Mouse (Mus musculus): ENCODE results near the gene AI837181. TPM values are rescaled to one million over a fixed set of nuclear protein-coding genes. Genes with fewer than 3 reads are reported as not detected.
"Not testable (repeated sequence)": the region's sequence is repeated elsewhere in the genome, so short reads cannot be mapped to it uniquely, and the experiment has no call there.

The AI837181 gene
- polyA plus RNA-seq (2016; fragmentation: Nextera tagmentation; extraction: Ambion mirVana) = 21.8 and 24.0 TPM in 2 replicates

DNA sequence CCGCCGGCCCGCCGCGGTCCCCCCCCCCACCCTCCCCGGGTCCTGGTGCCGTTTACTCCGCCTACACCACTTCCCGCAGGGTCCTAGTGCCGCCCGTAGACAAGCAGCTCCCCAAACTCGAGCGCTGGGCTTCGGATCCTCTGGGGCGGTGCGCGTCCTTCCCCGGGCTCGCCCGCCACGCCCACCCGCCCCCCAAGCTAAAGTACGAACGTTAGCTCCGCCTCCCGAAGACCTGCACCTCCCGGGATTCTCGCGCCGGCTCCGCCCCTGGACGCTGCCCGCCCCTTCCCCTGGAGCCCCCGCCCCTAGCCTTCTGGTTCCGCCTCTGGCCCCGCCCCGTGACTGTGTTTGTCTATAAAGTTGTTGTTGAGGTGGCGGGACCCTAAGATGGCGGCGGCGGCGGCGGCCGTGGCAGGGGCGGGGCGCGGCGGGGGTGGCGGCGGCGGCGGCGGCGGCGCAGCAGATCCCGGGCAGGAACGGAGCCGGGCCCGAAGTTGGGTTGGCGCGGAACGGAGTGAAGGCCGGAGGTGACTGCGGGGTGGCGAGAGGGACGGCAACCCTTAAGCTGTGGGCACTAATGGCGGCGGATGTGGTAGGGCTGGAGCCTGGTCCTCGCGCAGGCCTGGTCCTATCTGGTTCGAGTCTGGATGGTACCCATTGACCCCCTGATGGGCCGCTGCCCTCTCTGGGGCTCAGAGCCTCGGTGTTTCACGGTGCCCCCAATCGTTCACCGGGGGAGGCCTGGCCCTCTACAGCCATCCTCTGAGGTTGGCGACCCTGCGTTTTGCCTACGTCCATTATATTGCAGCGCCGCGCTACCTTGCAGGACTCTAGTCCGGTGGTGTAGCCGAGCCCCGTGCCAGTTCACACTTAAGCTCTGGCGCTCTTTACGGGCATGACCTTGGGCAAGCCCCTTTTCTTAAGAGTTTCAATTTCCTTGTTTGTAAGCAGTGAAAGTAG is at the start of gene AI837181, which contains the start of gene Drap1:
AI837181 (plus strand) TSS at position 363 of the 960 bp plus-strand sequence.
Drap1 (minus strand) TSS at position 198 of the 960 bp plus-strand sequence.
- no peaks in the 10 kb centered on the region for H3K9me3 ChIP-seq (replicated peaks)
- 1% methylated on average over 60 of the region's 87 CpGs for WGBS (ENCODE audit: insufficient replicate concordance)
- H3K4me1 ChIP-seq = peaks cover 39% of the 10 kb centered on the region
- no peaks in the 10 kb centered on the region for H3K27me3 ChIP-seq (replicated peaks)
- H3K27ac ChIP-seq = peak within 1 kb of the TSS; percentile 89
- H3K4me3 ChIP-seq = peak within 1 kb of the TSS; percentile 78
- H3K36me3 ChIP-seq = peaks cover 46% of the 10 kb centered on the region
- peak within 1 kb of the TSS; percentile 95 for H3K4me2 ChIP-seq
- H3K9ac ChIP-seq = peak within 1 kb of the TSS; percentile 90
- ATAC-seq = peak; percentile 87

DNA sequence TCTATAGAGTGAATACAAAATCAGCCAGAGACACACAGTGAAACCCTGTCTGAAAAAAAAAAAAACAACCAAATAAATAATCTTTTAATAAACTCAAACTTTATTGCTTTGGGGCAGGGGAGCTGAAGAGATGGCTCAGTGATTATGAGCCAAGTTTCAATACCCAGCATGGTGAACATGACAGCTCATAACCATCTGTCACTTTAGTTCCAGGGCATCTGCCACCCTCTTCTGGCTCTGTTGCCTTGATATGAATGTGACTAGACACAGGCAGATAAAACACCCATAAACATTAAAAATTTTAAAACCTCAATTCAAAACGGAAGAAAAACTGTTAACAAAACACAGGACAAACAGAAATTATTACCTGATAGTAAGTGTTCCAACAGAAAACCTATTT is 47.5 kb upstream of the AI837181 start:
- no peak overlapping the region for H3K4me3 ChIP-seq
- 72% methylated on average over 1 of the region's 1 CpGs for WGBS (ENCODE audit: insufficient replicate concordance)

DNA sequence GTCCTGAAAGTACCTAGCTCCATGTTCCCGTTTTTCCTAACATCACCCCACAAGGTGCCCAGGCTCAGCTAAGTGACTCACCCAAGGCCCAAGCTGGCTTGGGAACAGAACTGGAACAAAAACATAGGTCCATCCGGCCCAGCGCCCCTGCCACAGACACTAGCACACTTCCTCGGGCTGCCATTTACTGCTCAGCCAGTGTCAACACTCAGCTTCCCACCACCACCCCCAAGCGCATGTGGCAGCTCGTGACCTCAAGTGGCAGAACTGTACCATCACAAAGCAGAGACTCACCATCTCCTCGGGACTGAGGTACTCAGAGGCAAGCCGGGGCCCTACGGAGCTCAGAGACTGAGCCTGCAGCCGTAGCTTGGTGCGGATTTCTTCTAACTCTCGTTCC is 41.6 kb upstream of the AI837181 start:
- Histone ChIP-seq H3K4me1 (peaks cover 19% of the 10 kb centered on the region), H3K4me3 (no peak overlapping the region), H3K27me3 (replicated peaks) (no peaks in the 10 kb centered on the region), H3K9ac (no peak overlapping the region), H3K9me3 (replicated peaks) (no peaks in the 10 kb centered on the region), H3K27ac (no peak overlapping the region), H3K36me3 (peaks cover 84% of the 10 kb centered on the region), H3K4me2 (no peak overlapping the region)
- no peak for ATAC-seq
- 87% methylated on average over 12 of the region's 12 CpGs for WGBS (ENCODE audit: insufficient replicate concordance)

More for the DNA sequence above, 47.5 kb upstream of the AI837181 start:
- ATAC-seq = no peak
- Histone ChIP-seq H3K9ac (no peak overlapping the region), H3K4me2 (no peak overlapping the region), H3K27me3 (replicated peaks) (no peaks in the 10 kb centered on the region), H3K27ac (no peak overlapping the region), H3K9me3 (replicated peaks) (no peaks in the 10 kb centered on the region), H3K36me3 (peaks cover 65% of the 10 kb centered on the region), H3K4me1 (no peaks in the 10 kb centered on the region)

DNA sequence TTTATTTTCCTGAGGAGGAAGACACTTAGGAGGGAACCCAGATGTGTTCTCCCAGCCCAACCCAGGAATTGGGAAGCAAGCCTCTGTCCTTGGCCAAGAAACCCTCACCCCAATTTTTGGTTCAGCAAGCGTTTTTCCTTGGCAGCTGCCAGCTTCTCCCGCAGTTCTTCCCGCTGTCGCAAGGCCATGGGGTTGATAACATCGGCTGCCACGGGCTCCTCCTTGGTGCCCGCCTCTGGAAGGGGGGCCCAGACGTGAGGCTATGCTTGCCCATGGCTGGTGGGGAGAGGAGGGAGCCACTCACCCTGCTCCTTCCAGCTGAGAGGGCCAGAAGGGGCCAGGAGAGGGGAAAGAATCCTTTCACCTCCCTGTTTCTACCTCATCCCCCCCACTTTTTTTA is 40.2 kb upstream of the AI837181 start:
- no peak for ATAC-seq
- Histone ChIP-seq H3K4me2 (no peak overlapping the region), H3K27me3 (replicated peaks) (no peaks in the 10 kb centered on the region), H3K27ac (no peak overlapping the region), H3K9me3 (replicated peaks) (no peaks in the 10 kb centered on the region), H3K4me3 (no peak overlapping the region), H3K4me1 (peaks cover 27% of the 10 kb centered on the region), H3K36me3 (peaks cover 70% of the 10 kb centered on the region), H3K9ac (no peak overlapping the region)
- WGBS (ENCODE audit: insufficient replicate concordance) = 86% methylated on average over 8 of the region's 8 CpGs

DNA sequence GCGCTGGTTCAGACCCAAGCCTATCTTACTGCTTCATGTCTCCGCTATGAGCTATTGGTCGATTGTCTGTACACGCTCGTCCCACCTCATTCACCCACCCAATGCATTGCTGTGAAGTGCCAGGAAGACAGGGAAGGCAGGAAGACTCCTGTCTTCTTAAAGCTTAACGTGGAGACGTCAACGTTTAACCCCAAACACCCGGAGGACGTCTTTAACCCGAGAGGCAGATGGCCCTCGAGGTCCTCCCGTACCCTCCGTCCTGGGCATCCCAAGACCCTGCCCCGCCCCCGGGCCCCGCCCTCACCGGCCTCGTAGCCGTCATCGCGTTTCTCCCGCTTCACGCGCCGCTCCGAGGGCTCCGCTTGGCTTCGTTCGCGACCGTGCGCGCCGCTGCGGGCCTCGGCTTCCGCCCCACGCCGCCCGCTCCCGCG is 36.9 kb upstream of the AI837181 start:
- ATAC-seq = peak; percentile 50
- Histone ChIP-seq H3K4me1 (peaks cover 38% of the 10 kb centered on the region), H3K4me3 (peak overlapping the region; percentile 98), H3K36me3 (peaks cover 37% of the 10 kb centered on the region), H3K4me2 (peak overlapping the region; percentile 79), H3K9ac (peak overlapping the region; percentile 95), H3K9me3 (replicated peaks) (no peaks in the 10 kb centered on the region), H3K27me3 (replicated peaks) (no peaks in the 10 kb centered on the region), H3K27ac (peak overlapping the region; percentile 88)
- under 1% methylated on average over 43 of the region's 43 CpGs for WGBS (ENCODE audit: insufficient replicate concordance)

DNA sequence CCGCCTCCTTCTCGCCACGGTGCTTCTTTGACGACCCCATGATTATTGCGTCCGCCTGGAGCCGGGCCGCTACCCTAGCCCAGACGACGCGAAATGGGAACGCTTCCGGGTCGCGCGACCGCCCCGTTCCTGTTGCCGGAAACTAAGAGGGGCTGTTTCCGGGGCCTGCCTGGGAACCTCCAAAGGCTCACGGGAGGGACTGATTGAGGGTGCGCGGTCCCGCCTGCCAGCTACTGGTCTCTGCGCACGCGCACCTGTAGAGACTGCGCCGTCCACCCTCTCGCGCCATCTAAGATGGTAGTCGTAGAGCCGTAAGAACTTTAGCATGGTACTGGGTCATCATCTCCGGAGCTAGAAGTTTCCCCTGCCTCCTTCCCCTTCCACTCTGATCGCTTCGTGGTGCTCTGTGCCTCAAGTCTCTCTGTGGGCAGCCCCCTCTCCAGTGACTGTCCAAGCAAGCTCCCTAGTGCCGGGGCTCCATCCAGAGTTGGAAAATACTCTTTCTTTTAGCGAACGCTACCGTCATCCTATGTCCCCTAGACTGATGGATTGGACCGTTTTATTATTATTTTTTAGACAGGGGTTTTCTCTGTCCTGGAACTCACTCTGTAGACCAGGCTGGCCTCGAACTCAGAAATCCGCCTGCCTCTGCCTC is 36.2 kb upstream of the AI837181 start, which contains the start of gene Sart1:
Sart1 (minus strand) TSS at position 116 of the 655 bp plus-strand sequence.
- ATAC-seq = peak; percentile 93
- peak within 1 kb of the TSS; percentile 79 for H3K4me2 ChIP-seq
- H3K9me3 ChIP-seq (replicated peaks) = no peaks in the 10 kb centered on the region
- peak within 1 kb of the TSS; percentile 95 for H3K9ac ChIP-seq
- H3K27ac ChIP-seq = peak within 1 kb of the TSS; percentile 88
- H3K4me3 ChIP-seq = peak within 1 kb of the TSS; percentile 98
- peaks cover 30% of the 10 kb centered on the region for H3K36me3 ChIP-seq
- H3K4me1 ChIP-seq = peaks cover 38% of the 10 kb centered on the region
- under 1% methylated on average over 43 of the region's 43 CpGs for WGBS (ENCODE audit: insufficient replicate concordance)
- no peaks in the 10 kb centered on the region for H3K27me3 ChIP-seq (replicated peaks)

DNA sequence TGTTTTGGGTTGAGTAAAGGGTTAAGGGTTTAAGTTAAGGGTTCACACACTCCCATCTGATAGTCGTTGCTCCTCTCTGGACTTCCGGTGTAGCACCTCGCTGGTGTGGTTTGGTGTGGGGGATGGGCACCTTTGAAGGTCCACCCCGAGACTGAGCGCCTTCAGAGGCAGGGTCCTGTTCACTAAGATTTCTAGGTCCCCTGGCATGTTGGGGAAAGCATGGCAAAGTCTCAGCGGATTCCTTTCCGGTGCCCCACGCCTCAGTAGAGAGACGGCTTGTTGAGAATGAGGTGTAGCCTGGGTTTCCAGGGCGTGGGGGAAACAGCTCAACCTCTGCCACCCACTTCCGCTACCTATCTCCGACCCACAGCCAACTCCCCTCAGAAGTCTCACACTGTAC is 35.3 kb upstream of the AI837181 start:
- ATAC-seq = peak; percentile 59
- 6% methylated on average over 12 of the region's 12 CpGs for WGBS (ENCODE audit: insufficient replicate concordance)

DNA sequence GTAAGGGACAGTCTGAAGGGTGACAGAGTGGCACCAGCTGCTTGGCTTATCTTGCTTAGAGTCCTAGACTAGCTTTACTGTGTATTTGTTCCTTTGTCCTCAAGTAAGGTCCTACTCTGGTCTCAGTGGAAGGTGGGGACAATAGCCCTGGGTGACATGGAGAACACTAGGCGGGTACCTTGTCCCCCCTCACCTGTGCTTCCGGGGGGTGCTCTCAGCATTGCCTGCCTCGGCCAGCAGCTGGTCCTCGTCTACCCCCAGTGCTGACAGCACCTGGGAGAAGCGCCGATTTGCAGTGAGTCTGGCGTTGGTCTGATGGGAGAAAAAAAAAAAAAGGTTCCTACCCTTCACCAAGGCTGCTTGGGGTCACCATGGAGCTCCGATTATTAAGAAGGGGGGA is 34.5 kb upstream of the AI837181 start:
- Histone ChIP-seq H3K27me3 (replicated peaks) (no peaks in the 10 kb centered on the region), H3K4me3 (peak overlapping the region; percentile 98), H3K9ac (peak overlapping the region; percentile 95), H3K4me1 (peaks cover 38% of the 10 kb centered on the region), H3K4me2 (peak overlapping the region; percentile 79), H3K36me3 (peaks cover 13% of the 10 kb centered on the region), H3K9me3 (replicated peaks) (no peaks in the 10 kb centered on the region), H3K27ac (peak overlapping the region; percentile 88)
- WGBS (ENCODE audit: insufficient replicate concordance) = 57% methylated on average over 8 of the region's 8 CpGs
- no peak for ATAC-seq

More for the DNA sequence above, 35.3 kb upstream of the AI837181 start:
- peak overlapping the region; percentile 88 for H3K27ac ChIP-seq
- H3K9ac ChIP-seq = peak overlapping the region; percentile 95
- peaks cover 38% of the 10 kb centered on the region for H3K4me1 ChIP-seq
- peak overlapping the region; percentile 79 for H3K4me2 ChIP-seq
- no peaks in the 10 kb centered on the region for H3K9me3 ChIP-seq (replicated peaks)
- peak overlapping the region; percentile 98 for H3K4me3 ChIP-seq
- H3K27me3 ChIP-seq (replicated peaks) = no peaks in the 10 kb centered on the region
- H3K36me3 ChIP-seq = peaks cover 21% of the 10 kb centered on the region

DNA sequence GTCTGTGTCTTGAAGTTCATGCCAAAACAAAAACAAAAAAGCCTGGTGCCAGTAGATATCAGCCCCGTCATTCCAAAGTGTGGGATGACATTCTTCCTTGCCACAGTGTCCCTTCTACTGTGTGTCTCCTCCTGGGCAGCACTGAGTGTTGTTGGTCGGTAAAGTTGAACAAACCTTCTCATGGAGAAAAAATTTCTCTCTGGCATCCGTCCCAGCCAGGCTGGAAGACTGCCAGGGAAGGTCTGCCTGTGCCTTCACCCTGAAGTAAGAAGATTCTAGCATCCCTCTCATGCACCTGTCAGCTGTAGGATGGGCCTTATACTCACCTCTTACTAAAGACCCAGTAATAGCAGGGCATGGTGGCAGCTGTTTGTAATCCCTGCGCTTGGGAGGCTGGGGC is 32.1 kb upstream of the AI837181 start:
- Histone ChIP-seq H3K4me2 (no peak overlapping the region), H3K27ac (no peak overlapping the region)
- 70% methylated on average over 4 of the region's 4 CpGs for WGBS (ENCODE audit: insufficient replicate concordance)

DNA sequence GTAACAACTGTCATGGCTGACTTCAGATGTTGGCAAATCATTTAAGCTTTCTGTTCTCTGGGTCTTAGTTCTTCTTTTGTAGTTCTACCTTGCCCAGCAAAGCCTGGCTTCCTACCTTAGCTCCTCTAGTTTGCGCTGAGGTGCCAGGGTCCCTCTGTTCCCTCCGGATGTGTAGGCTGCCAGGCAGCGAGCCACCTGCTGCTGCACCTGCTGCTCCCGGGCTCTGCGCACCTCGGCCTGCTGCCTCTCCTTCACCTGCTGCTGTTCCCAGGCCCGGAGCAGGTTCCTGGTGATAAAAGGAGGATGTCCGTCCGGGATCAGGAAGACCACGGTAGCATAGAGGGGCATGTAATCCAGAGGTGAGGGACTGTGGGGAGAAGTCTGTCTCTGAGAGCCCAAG is 30.8 kb upstream of the AI837181 start:
- Histone ChIP-seq H3K9ac (no peak overlapping the region), H3K4me2 (no peak overlapping the region), H3K27me3 (replicated peaks) (no peaks in the 10 kb centered on the region), H3K4me1 (peaks cover 17% of the 10 kb centered on the region), H3K27ac (no peak overlapping the region), H3K36me3 (no peaks in the 10 kb centered on the region), H3K9me3 (replicated peaks) (no peaks in the 10 kb centered on the region), H3K4me3 (no peak overlapping the region)
- no peak for ATAC-seq
- WGBS (ENCODE audit: insufficient replicate concordance) = 66% methylated on average over 10 of the region's 10 CpGs

More for the DNA sequence above, 32.1 kb upstream of the AI837181 start:
- Histone ChIP-seq H3K27me3 (replicated peaks) (no peaks in the 10 kb centered on the region), H3K9me3 (replicated peaks) (no peaks in the 10 kb centered on the region), H3K9ac (no peak overlapping the region), H3K4me1 (peaks cover 21% of the 10 kb centered on the region), H3K4me3 (no peak overlapping the region), H3K36me3 (no peaks in the 10 kb centered on the region)
- no peak for ATAC-seq

DNA sequence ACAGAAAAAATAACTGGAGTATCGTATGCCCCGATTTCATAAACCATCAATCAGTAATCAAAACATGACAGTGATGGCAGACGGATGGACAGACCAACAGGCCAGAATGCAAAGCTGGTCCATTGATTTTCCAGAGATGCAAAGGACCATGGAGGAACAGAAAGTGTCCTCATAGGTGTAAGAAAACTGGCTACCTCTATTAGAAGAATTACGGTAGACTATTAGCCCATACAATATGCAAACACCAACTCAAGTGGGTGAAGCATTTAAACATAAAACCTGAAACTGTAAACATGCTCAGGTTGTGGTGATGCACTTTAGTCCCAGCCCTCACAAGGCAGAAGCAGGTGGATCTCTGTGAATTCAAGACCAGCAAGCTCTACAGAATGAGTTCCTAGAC is 29.6 kb upstream of the AI837181 start:
- H3K4me1 ChIP-seq = peaks cover 10% of the 10 kb centered on the region
- no peak for ATAC-seq
- no peak overlapping the region for H3K4me2 ChIP-seq
- H3K4me3 ChIP-seq = no peak overlapping the region
- no peaks in the 10 kb centered on the region for H3K36me3 ChIP-seq
- no peaks in the 10 kb centered on the region for H3K27me3 ChIP-seq (replicated peaks)
- H3K9me3 ChIP-seq (replicated peaks) = no peaks in the 10 kb centered on the region
- WGBS (ENCODE audit: insufficient replicate concordance) = 65% methylated on average over 4 of the region's 4 CpGs
- H3K27ac ChIP-seq = no peak overlapping the region
- H3K9ac ChIP-seq = no peak overlapping the region

DNA sequence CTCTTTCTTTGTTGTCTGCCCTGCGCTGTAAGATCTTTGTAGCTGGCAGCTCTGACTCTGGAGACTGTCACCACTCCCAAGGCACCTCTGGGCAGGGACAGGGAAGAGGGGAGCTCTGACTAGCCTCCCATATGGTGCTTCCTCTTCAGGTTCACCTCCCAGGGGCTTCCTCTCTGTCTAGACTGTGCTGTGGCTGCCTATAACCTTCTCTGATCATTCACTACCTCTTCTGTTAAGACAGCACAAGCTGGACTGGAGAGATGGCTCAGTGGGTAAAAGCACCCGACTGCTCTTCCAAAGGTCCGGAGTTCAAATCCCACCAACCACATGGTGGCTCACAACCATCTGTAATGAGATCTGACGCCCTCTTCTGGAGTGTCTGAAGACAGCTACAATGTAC is 23.9 kb upstream of the AI837181 start:
- H3K4me3 ChIP-seq; H3K36me3 ChIP-seq; H3K4me2 ChIP-seq; H3K27ac ChIP-seq; H3K9ac ChIP-seq; ATAC-seq; H3K9me3 ChIP-seq (replicated peaks); H3K27me3 ChIP-seq (replicated peaks): not testable (repeated sequence)
- 48% methylated on average over 4 of the region's 4 CpGs for WGBS (ENCODE audit: insufficient replicate concordance)
- peaks cover 12% of the 10 kb centered on the region for H3K4me1 ChIP-seq
